Mouse (Mus musculus): ENCODE data around the gene Tagln3. TPM values are rescaled to one million over a fixed set of nuclear protein-coding genes. Genes with fewer than 3 reads are reported as not detected.

The Tagln3 gene
- total RNA-seq, 2 experiments from 2014 or later, result 181 to 201 TPM

DNA sequence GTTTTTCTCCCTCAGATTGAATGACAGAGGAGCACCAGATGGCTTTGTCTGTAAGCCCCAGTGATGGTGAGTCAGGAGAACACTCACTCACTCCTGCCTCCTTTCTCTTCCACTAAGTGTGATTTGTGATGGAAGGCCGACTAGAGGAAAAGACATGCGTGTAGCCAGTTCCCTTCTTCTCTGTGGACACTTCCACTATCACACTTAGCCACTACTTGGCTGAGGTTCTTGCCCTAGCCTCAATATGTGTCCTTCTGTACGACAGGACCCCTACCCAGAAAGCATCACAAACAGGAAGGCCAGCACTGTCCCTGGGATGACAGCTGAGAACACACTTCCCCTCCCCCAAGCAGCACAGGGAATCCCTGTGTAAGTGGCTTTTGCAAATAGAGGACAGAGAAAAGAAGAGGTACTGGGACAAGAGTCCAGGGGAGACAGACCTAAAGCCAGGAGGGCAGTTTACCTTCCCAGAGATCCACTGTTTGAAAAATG, 1.9 kb downstream of the Tagln3 start:
- intact Hi-C loops (cut with DNase I), result no loop called here
- peak; percentile 34 for DNase-seq

DNA sequence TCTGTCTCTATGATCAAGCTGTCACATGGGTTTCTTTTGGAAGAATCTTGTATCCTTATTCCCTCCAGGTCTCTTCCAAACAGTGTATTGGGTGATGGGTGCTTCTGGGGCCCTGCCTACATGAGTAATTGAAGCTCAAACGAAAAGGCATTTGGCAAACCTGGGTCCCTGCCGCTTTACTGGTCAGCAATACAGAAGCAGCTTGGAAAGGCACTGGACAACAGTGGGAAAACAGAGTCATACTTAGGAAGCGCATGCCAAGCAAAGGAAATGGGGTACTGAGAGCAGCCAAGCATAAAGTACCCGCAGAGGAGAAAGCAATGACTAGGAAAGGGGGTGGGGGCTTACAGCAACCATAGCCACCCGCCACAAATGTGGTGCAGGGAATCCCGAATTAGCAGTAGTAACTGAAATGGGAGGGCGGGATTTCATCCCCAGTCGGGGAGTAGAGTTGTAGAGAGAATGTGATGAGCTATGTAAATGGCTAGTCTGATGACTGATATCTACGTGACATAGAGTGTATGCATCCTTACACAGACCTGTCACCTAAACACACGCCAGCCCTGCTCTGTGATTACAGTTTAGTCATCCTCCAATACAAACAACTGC, 4.3 kb downstream of the Tagln3 start:
- DNase-seq, result no peak
- intact Hi-C loops (cut with DNase I), result no loop called here

DNA sequence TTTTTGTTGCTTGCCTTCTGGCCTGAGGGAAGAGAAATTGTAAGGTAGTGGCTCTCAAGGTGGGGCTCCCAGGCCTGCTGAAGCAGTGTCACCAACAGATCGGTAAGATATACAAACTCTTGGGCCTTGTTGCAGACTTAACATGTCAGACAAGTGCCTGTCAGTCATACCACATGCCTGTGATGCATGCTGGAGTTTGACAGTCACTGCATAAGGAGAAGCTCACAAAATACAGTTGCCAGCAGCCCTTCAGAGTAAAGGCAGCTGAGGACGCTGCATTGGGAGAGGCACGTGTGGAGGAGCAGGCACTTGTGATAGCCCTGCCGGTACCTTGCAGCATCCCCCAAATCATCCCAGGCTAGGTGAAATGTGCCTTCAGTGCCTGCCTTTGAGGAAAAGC, 6.1 kb downstream of the Tagln3 start:
- intact Hi-C loops (cut with DNase I), result no loop called here
- DNase-seq, result no peak

DNA sequence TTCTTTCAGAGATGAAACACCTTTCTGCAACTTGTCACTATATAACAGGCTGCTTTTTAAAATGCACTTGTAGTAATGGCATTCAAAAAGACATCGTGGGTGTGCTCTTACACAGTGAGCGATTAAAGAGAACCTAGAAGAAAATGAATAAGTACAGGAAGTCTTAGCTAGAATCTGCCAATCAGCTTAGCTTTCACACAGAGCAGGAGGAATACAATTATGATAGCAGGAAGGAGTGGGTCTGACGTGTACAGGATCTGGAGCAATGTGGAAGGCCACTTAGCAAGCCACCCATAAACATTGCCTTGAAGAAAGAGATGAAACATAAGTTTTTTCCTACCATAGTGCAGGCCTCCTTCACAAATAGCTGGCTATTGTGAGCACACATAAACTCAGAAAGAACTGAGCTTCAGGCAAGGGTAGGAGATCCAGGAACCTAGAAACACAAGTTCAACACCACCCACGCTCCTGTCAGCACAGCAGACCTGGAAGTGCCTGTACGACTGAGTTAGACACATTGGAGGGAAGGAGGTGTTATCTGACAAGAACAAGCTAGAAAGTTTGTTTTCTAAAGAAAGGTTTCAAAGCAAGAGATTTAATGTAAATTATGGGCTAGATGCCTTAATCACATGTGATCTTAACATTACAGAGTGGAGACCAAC, 9.8 kb downstream of the Tagln3 start:
- intact Hi-C loops (cut with DNase I), result no loop called here
- no peak for DNase-seq

DNA sequence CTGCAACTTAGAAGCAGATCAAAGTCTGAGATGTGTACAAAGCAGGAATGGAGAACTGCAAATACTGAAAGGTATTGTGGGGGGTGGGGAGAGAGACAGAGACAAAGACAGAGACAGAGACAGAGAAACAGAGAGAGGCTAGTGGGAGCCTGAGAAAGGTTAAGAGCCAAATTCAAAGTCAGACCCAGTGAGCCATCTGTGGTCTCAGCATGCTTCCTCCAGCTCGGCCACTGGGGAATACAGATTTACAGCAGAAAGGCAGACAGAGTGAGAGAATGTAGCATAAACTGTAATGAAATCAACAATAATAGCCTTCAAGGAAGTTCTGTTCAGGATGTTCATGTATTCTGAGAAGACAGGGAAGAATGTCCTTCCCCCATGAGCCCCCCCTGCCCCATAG, 10.5 kb downstream of the Tagln3 start:
- DNase-seq, result no peak

DNA sequence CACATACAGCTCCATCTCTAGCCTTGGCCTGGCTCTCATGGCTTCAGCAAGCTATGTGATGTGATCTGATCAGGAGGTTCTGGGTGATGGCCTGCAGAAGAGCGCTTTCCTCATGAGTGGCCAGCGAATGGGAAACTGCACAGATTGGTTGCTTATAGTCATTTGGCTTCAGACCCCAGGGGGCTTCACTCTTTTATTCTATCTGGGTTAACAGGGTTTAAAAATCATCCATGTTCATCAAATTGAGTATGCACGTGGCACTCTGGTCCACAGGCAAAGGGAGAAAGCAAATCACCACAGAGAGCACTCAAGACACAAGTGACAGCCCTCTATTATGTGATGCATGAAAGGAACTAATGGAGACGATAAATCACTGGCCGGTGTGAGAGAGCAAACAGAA, 11.1 kb downstream of the Tagln3 start:
- intact Hi-C loops (cut with DNase I), result no loop called here
- no peak for DNase-seq

More for the DNA sequence above, 10.5 kb downstream of the Tagln3 start:
- intact Hi-C loops (cut with DNase I), result no loop called here

DNA sequence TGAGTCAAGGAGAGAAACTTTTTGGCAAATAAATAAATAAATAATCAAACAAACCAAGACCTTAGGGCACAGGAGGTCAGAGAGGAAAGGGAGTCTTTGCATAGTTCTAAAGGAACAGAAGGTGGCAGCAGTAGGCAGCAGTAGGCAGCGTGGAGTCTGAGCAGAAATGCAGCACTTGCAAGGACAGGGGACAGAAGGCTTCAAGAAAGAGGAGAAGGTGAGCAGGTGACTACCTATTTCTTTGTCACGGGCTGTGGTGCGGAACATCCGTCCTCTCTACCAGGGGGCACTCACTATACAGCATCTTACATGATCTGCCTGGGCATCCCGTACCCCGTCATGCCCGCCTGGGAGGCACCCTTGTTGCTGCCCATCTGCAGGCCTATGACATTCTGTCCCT, 13.1 kb downstream of the Tagln3 start:
- DNase-seq, result no peak
- intact Hi-C loops (cut with DNase I), result no loop called here

DNA sequence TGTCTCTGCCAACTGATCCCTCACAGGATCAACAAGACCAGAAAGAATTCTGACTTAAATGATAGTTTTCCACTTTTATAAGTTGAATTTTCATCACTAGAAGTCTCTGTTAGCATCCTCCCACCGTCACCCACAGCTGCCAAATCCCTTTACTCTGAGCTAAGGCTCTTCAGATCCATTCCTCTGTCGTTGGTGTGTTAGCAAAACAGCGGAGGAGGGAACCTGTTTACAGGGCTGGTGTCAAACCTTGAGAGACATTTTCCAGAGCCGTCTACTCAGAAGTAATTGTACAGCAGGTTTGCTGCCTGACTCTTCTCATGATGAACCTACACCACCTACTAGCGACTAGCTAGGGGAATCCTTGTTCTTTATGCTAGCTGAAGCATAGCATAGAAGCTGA, 25.1 kb downstream of the Tagln3 start:
- intact Hi-C loops (cut with DNase I), result no loop called here
- DNase-seq, result no peak

DNA sequence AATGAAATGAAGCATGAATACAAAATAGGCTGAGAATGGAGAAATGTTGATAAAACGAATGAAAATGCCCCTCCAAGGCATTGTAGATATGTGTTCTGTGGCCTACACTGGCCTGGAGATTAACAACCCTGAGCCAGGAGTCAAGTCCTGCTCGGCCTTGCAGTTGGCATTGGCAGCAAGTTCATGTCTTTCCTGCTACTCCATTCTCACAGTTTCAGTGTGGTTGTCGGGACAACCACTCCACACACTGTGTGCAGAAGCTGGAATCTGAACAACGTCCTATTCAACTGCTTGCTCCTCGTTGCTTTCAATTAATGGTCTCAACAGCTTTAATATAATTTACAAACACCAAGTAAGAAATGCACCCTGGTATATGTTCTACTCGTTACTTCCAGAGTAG, 26.4 kb downstream of the Tagln3 start:
- no peak for DNase-seq
- intact Hi-C loops (cut with DNase I), result no loop called here

DNA sequence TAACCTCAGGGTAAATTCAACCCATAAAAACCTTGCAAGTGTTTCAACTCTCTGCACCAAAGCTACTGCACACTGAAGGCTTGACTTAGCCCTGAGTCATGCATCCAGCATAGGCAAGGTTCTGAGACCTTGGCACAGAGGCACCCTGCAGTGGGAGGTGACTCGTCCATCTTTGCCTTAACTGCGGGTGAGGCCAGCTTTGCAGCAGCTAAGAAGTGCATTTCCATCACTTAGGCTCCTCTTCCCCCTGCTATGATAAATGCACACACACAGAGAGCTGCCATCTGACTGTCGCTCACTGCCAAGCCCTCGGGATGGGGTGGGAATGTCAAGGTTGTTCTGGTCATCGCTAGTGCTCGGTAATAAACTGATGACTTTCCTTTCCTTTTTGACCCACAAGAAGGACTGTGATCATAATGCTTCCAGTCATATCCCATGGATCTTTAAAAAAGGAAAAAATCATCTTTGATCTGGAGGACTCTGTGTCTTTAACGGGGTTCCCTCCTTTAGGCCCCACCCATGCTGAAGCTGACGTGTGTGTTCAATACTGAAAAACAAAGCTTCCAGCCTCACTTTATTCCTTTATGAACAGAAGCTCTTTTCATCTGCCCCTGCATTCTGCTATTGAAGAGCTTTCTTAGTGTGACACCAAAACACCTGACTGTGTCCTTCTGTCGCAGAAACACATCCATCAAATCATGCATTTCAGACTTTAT, 28.8 kb downstream of the Tagln3 start:
- intact Hi-C loops (cut with DNase I), result no loop called here
- DNase-seq, result peak; percentile 50

DNA sequence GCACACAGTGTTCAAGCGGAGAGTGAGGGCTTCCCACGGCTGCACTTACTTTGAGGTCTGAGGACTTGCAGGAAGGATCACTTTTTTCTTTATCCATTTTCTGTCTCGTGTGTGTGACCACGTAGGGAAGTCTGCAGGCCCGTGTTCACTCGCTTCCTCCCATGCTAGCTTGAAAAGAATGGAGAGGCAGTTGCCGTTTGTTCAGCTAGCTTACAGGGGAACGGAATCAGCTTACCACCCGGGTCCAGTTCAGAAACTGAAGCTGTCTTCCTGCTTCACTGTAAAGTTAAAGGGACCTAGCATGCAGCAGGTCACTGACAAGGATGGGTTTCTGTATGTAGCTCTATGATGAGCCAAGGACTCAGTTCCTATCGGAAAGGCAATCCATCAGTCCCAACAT, 30.9 kb downstream of the Tagln3 start, which contains the start of gene Tmprss7:
TSS of gene Tmprss7 (minus strand) at position 101 of the 400 bp plus-strand sequence.
- DNase-seq, result no peak

DNA sequence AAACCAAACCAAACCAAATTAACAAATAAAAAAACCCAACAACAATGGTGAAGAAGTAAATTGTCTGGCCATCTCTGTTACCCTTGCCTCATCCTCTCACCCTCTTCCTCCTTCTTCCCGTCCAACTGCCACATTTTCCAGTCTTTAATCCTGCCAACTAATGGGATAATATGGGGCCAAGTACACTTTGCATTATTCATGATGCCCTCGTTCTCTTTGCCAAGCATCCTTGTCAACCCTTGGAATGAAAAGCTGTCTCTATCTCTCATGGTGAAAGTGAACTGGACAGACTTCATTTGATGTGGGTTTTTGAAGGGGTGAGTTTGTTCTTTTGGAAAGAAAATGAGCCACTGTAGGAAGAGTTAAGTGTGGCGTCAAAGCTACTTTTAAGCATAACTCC, 31.6 kb downstream of the Tagln3 start:
- intact Hi-C loops (cut with DNase I), result no loop called here
- no peak for DNase-seq

More for the DNA sequence above, 30.9 kb downstream of the Tagln3 start, which contains the start of gene Tmprss7:
- intact Hi-C loops (cut with DNase I), result no loop called here

DNA sequence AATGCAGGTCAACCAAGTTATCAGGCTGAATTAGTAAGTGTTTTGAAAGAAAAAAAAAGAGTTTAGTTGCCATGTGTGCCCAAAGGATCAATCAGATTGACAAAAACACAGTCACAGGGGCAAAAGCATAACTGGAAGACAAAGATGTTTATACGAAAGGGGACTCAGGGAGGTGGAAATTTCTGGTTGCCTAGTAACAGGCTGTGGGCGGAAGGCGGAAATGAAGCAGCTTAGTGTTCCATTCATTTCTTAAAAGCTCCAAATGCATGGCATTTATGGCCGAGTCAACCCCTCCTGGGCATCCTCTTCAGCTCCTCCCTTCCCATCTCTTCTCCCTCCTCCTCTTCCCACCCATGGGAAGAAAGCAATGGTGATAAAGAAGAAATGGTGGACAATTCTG, 34.2 kb downstream of the Tagln3 start:
- no peak for DNase-seq
- intact Hi-C loops (cut with DNase I), result no loop called here

DNA sequence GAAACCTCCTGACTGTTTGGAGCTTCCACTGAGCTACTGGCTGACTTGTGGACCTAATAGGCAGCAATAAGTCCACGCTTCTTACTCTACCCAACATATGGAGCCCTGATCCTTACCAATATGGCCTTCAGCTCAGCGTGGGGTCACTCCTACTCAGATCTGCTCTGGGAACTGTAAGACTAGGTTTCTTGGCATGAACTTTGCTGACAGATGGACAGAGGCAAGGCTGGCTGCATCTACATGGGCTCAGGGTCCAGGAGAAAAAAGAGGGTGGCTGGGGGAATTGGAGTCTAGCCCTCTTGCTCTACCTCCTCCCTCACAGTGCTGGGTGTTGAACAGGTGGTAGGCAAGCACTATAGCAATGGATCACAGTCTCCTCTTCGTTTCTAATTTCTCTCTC, 37.6 kb downstream of the Tagln3 start:
- peak; percentile 75 for DNase-seq
- intact Hi-C loops (cut with DNase I), result no loop called here

DNA sequence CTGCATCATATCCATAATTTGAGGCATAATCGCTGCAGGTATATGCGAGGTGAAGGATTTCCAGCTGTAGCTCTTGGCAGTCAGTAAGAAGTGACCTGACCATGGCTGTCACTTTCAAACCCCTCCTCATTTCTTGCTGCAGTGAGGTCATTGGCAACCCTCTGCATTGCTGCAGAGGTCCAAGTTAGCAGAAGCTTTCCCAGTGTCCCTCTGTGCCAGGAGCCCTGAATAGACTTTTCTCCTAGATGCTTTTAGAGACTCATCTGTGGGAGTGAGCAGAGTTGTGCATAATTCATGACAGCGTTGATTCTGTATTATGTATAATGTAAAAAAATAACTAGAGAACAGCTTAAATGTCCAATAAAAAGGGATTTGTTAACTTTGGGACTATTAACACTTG, 39.1 kb downstream of the Tagln3 start:
- intact Hi-C loops (cut with DNase I), result no loop called here
- no peak for DNase-seq

DNA sequence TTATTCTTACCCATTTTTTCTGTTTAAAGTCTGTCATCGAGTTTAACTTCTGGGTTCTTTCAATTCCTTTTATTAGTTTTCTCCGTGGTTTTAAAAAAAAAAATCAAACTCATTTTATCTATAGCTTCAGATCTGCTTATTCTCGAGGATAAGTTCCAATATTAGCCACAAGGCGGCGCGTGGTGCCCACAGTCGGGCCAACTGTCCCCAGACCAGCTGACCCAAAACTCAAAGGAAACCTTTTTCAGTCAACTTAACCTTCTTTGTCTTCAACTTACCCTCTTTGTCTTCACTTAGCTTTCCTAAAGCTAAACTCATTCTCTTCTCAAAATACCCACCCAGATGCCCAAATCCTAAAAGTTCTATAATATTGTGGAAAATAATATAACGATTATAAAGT, 39.6 kb downstream of the Tagln3 start:
- intact Hi-C loops (cut with DNase I), result no loop called here
- DNase-seq, result peak; percentile 81

DNA sequence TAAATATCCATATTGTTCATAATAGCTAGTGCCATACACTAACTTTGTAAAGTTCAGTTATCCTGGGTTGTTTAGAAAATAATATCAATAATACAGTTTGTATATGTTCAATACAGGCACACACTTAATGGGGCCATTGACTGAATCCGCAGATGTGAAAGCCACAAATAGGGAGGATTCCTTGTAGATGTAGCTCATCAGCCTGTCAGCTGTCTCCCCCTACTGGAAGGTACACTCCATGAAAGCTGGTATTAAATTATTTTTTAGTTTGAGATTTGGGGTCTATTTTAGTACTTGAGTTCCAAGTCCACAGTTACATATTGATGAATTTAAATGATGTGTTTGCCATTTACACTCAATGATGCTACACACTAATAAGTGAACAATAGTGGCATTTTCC, 47.9 kb downstream of the Tagln3 start:
- intact Hi-C loops (cut with DNase I), result no loop called here
- no peak for DNase-seq

DNA sequence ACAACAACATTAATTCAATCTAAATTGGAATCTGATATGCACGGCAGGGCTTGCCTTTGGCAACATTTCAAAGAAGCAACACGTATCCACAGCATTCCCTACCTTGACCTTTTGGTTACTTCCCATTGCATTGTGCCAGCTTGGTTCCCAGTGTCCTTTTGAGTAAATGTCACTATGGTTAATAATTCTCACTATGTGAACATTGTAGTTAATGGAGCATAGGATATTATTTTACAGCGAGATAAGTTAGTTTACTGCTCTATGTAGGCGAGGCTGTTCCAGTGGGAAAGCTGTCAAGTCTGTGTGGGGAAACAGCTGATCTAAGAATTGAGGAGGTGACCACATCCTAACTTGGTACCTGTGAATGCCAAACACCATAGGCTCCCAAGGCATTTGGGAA, 54.4 kb downstream of the Tagln3 start:
- DNase-seq, result no peak
- intact Hi-C loops (cut with DNase I), result no loop called here

DNA sequence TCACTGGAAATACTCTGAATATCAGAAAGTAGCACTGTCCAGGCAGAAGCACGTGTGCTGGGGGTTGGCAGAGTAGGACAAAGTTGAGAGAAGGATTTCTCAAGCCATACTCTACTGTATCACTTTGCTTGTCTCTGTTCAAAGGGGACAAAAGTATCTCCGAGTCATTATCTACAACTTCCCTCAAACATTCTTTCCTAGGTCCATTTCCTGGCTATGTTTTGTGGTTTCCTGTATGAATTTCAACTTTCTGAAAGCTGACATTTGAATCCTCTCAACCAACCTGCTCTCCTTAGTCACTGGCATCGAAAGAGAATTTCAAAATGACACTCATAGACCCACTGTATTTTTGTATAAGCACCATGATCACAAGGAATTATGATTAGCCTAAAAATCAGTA, 56.2 kb downstream of the Tagln3 start:
- intact Hi-C loops (cut with DNase I), result no loop called here
- DNase-seq, result no peak

DNA sequence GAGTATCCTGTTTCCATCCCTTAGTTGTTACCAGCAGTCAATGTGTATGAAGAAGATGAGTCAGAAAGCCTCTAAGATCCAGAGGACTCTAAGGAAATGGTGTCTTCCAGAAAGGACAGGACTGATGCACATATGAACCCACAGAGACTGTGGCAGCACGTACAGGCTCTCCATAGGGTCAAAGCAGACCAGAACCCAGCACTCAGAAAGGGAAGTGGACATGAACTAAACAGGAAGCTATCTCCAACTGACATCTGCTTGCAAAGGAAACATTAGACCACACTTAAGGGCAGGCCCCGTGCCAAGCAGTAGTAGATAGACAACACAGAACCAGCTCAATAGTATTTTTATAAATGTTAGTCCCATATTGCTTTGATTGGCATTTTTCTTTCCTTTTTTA, 58.3 kb downstream of the Tagln3 start:
- intact Hi-C loops (cut with DNase I), result no loop called here
- DNase-seq, result no peak

DNA sequence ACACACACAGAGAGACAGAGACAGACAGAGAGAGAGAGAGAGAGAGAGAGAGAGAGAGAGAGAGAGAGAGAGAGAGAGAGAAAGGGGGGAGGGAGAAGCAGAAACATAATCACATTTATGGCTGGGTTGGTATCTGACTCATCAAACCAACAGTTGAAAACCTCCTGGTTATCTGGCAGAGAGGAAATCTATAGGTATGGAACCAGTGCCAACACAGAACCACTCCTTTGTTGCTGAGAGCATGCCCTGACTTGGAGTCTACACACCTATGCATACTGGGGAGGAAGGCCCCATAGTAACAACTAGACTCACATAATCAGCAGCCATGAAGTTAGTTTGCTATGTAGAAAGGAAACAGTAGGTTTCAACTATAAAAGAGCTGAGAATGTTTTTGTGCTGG, 62.0 kb downstream of the Tagln3 start:
- DNase-seq, result no peak
- intact Hi-C loops (cut with DNase I), result no loop called here
